Mouse (Mus musculus) T-helper 1 cell (primary cell): ENCODE measurements at regions not wholly inside any gene's neighbourhood (a gene's known extent, or its start where the extent isn't known, plus 50 kb on each side); places are given as distances from the start of the nearest gene placed in this dataset.

Experiments
- in situ Hi-C: fragments of 300-600 bp; cut with MboI, MseI; formaldehyde crosslinking; loops from one replicate; pipeline ENCODE4 v1.15.1; 2025; ENCODE audit warnings: high pct_unique_total_duplicates

DNA sequence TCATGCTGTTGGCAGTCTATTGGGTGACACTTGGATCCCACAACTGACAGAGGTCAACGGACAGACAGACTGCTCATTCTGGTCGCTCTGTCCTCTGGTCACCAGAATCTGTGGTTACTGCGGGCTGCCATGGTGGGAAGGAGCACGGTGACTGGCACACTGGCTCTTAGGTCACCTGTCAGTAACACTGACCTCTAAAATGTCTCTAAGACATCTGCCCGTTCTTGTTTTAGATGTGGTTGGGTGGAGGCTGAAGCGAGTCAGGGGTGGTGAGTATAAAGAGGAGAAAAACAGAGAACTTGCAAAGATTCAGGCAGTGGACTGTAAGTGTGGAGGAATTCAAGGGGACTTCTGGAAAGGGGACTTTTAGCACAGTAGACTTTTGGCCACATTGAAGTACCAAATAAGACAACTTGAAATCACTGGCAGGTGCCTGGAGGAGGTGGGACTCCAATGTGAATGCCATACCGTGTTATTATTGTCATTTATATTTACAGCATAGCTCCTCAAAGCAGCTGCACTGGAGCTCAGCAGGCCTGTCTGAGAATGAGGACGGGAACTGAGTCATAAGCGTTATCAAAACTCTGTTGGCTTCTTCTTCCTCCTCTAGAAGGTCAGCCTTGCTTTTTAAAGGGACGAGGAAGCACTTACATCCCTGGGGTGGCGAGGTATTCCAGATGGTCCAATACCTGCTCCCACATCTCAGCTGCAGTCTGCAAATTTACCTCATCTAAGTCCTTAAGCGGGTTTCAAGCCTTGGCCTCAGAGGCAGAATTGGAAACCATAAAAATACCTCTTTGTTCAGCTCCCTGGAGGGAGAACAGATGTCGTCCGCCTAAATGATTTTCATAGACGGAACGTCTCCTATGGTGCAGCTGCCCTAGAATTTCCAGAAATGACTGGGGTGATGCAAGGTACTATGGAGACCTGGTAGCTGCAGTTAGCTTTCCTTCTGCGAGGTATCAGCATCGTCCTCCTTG, 351.3 kb downstream of the Nuak1 start:
- in situ Hi-C loops = no loop called here

DNA sequence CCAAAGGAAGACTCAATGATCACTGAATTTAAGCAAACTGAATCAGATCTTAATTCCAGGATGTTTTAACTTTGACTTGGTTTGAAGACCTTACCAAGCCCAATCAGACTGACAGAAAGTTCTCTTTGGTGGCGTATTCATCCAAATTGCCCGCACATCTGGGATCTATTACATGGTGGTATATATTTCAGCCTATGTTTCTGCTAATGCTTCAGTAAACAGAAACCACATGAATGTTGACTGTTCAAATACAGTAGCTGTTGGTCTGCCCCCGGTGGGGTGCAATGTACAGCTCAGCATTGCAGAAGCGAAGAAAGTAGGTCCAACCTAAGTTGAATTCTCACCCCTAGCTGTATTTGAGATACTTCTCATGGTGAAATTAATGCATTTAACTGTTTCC, 346.5 kb downstream of the Nuak1 start:
- in situ Hi-C loops = no loop called here

DNA sequence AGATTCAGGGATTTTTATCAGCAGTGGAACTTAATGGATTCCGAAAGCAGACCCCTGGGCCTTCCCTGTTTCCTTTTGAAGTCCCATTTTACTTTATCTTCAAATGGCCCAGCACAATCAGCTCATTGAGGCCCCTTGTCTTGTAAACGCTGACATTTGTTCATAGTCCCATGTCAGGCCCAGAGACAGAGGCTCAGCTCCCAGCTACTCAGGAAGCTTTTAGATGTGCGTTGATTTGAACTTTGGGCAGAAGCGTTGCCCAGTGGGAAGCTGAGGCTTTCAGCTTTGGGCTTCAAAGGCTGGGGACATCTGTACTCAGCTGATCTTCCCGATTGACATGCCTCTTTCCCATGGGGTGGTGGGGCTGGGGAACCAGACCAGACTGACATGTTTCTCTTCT, 343.2 kb downstream of the Nuak1 start:
- in situ Hi-C loops = no loop called here

DNA sequence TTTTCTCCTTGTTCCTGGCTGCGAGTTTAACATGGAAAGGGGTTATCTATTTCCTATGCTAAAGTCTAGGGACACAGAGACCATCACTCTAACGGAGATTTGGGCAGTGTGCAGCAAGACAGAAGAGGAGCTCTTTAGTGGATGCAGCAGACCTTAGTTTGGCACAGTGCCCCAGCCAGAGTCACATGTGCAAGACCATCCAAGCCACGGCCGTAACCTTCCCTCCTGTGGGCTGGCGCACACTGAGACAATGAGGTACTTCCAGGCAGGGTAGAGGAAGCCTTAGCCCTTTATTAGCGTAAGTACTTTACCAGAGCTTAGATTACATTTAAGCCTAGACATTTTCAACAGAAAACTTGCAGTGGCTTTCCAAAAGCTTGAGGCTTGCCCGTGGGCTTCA, 336.4 kb downstream of the Nuak1 start:
- in situ Hi-C loops = no loop called here

DNA sequence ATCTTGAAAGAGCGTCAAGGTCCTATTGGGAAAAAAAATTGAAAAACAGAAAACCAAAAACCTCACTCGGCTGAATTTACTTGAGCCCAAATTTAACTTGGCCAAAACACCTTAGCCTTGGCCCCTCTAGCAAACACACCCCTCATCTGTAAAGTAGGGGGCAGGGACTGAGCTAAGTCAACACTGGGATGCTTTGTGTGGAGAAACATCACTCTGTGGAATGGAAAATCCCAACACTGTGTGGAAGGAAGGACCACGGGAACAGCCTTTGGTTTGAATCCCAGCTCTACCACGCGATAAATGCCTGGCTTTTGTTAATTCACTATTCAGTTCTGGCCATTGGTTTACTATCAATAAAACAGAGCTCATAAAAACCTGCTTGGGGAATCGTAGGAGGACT, 335.8 kb downstream of the Nuak1 start:
- in situ Hi-C loops = no loop called here

DNA sequence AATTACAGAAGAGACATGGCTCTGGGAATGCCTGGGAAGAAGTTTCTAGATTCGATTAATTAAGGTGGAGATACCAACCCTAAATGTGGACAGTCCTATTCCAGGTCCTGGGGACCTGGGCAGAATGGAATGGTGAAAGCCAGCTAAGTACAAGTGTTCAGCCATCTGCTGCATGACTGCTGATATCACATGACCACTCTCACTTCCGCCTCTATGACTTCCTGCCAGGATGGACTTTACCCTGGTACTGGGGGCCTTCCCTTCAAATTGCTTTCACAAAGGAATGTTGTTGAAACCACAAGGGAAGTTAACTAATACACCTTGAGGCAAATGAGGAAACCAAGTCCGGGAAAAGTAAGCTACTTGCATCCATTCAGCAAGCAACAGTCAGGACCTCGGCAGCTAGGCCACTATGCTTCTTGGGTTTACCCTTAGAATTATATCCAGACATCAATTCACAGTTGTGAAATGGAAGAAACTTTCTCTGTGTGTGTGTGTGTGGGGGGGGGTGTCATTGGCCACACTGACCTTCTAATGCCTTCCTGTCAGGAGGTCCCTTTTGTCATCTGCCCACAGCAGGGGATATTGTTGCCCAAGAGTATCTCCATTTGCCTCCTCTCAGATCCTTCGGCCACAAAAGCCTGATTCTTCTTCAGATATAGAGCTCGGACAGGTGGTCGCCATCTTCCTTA, 330.6 kb downstream of the Nuak1 start:
- in situ Hi-C loops = loop anchor here (10.0 kb wide), 1 partner anchor 885 kb away; no protein-coding TSS in a partner anchor

DNA sequence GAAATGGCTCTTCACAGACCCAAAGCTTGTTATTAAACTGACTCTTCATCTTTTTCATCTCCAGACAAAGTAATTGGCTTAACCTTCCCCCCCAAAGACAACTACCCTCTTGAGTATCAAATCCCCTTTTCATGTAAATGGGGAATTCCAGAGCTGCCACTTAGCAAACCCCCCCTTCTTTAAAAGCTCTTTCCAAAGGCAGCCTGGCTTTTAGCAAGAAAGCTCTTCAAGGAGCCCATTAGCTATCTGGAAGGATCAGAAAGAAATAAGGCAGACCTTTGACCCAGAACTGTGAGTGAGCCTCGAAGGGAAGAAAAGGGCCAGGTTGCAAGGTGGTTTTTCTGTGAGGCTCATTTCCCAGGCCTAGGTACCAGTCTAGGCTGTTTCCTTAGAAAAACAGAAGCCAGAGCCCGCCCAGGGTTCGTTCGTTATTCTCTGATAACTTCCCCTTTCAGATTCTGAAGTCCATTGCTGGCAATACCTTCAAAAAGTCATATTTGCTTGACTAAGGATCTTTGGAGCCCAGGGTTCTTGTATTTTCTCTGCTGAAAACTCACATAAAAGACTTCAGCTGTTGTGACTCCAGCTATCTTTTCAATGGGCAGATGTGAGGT, 329.9 kb downstream of the Nuak1 start:
- in situ Hi-C loops = loop anchor here (10.0 kb wide), 1 partner anchor 884 kb away; no protein-coding TSS in a partner anchor

DNA sequence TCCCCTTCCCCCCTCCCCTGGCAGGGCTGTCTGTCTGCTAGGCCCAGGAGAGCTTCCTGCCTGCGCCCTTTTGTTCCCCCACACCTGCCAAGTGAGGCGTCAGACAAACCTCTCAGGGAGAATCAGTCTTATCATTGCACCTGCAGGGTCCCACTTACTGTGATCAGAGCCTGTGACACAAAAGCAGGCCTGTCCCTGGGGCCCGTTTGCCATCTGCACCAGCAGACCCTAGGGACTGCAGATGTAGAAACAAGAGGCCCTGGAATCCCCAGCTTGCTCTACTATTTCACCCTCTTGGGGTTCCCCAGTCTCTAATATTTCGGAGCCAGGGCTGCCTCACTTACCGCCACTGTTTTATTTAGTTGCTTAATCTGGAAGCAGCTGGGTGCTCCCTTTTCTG, 328.9 kb downstream of the Nuak1 start:
- in situ Hi-C loops = loop anchor here (10.0 kb wide), 1 partner anchor 883 kb away; no protein-coding TSS in a partner anchor

DNA sequence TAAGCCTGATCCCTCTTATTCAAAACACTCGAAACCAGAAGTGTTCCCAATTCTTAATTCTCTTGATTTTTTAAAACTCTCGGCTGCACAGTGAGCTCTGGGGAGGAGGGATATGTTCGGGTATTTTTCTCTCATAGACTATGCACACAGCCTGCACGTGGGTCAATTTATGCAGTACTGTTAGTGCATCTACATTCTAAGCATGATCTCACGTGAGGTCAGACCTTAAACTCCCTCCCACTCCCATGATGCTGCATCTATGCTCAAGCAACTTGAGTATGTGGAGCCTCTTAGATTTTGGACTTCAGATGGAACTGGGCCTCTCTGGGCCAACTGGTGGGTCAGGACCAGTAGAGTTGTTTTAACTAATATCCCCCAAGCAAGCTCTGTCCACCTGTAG, 328.5 kb downstream of the Nuak1 start:
- in situ Hi-C loops = loop anchor here (10.0 kb wide), 1 partner anchor 883 kb away; no protein-coding TSS in a partner anchor

DNA sequence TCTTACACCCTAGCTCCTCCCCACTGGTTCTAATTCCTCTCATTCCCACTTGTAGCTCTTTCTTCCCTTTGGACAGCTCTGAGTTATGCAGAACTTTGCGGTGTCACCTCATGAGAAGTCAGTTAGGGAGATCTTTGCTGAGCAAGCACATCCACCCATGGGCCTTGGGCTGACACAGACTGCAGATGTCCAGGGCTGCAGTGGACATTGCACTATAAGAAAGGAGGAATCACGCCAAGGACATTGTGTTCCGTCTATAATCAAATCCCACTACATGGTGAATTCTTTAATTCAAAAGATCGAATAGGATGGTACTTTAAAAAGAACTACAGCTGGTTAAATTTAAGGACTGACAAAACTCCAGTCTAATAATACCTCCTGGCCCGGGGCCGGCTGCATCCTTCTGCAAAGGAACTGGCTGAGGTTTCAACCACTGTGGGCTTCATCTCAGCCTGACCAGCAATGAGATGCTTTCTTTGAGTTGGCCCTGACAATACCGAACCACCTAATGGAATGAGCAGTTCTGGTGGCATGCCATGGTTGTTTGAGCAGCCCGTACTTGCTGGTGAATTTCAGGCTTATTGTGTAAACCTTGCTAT, 320.3 kb downstream of the Nuak1 start:
- in situ Hi-C loops = loop anchor here (10.0 kb wide), 1 partner anchor 875 kb away; no protein-coding TSS in a partner anchor

DNA sequence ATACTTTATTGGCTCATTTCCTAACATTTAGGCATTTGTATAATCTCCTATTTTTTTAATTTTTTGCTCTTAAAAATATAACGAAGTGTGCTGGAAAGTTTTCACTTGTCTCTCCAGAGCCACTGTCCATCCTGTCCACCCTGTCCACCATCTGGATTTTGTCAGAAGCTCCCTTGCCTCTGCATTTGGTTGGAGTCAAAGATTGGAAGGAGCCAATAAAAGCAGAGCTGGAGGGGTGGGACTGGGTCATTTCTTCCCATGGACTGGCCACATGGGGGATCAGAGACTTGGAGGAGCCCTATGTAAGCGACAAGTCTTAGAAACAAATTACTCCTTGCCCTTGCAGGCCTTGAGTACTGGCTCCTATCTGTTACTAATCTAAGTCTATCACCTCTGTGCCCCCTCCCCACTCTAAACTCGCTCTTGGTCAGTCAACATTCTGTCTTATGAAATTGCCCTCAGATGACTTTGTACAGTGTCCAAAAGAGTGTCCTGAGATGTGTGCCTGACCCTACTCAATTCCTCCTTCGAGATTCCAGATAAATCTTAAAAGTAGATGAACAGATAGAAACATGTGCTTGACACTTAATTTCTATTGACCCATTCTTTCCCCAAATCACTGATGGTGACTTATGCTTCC, 303.3 kb downstream of the Nuak1 start:
- in situ Hi-C loops = loop anchor here (25.0 kb wide), 1 partner anchor 1975 kb away; no protein-coding TSS in a partner anchor

DNA sequence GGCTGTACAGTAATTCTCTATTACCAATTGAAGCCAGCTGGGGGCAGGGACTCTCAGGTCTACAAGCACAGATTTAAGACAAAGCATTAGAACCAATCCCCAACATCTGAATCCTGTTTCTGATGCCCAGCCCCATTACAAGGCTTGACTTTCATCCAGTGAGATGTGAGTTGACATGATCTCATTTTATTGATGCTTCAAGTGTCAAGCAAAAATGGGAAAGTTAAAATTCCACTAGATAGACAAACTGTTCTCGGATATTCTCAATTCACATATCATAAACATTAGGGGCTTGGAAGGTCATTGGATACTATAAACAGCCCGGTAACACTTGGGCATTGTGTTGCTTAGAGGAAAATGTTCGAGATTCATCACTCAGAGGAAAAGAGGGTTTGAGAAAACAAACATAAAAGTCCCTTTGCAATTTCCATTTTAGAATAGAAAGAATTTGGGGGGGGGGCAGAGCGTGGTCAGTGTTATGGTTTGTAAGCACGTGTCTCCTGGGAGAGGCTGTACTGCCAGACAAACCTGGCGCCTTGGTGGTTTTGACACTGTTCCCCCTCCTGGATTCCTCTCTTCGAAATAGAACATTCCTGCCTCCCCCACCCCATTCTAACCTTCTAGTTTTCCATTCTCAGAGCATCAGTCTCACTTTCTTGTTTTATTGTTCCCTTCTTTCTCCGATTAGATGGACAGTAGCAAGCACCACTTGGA, 297.5 kb downstream of the Nuak1 start:
- in situ Hi-C loops = loop anchor here (25.0 kb wide), 1 partner anchor 1969 kb away; no protein-coding TSS in a partner anchor

DNA sequence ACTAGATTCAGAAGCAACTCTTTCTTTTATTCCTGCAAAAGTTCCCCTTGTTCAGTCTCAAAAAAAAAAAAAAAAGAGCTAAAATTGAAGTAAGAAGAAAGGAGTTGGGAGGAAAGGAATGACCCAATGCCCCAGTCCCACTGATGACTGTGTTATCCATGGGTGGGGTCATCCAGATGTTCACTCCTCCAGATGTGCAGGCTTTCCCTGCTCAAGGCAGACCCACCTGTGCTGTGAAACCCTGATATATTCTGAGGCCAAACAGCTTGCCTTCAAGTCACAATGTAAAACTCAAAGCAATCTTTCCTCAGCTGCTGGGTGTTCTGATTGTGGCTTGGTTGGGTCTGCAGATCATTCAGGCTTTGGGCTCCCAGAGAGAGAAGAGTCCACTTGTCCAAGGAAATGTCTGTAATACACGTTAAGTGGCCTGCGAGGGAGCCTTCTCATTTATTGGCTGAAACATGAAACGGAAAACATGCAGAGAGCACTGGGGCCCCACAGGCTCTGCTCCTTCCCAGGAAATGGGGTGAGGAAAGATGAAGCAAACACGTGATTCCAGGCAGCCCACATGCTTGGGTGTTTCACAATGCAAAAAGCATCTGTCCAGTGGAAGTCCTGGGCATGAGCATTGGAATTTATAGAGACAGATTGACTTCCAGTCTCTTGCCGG, 296.6 kb downstream of the Nuak1 start:
- in situ Hi-C loops = loop anchor here (25.0 kb wide), 1 partner anchor 1968 kb away; no protein-coding TSS in a partner anchor

DNA sequence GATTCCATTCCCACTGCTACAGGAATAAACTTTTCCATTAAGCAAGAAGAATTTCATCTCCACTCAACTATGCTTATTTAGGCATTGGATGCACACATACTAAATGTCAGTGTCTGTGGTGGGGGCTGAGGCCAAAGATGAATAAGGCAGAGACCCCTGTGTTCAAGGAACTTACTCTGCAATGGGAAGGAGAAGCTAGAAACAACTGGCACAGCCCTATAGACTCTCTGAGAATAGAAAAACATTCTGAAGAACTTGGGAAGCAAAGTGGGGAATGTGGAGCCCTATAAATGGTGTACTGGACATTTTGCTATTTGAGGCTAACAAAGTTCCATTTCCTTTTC, 296.1 kb downstream of the Nuak1 start:
- in situ Hi-C loops = loop anchor here (25.0 kb wide), 1 partner anchor 1968 kb away; no protein-coding TSS in a partner anchor

DNA sequence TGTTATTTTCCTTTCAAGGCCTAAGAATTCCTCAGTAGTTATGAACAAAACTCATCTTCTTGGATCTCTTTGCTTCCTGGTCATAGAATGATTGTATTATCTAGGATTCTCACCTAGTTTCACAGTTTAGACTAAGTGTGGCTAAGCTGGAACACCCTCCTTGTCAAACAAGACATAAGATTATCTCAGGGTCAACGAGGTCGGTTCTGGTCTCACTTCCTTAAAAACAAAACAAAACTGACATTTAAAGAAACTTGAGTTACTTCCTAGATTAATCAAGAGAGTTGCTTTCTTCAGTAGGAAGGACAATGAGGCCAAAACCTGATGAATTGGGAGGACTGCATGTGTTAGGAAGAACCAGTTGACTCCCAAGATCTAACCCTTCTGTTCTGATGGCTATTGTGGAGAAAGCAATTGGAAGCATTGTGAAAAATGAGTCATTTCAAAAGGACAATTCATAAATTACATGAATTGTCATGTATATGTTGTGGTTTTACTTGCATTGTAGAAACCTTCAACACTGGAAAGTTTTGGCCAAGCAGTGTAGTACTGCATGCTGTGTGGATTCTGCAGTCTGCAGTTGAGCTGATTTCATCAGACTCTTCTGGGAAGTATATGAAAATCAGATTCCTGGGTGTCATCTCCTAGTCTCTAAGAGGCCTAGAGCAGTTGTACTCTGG, 293.0 kb downstream of the Nuak1 start:
- in situ Hi-C loops = loop anchor here (5.0 to 25.0 kb wide), 2 partner anchors 70 to 1965 kb away; no protein-coding TSS in a partner anchor

DNA sequence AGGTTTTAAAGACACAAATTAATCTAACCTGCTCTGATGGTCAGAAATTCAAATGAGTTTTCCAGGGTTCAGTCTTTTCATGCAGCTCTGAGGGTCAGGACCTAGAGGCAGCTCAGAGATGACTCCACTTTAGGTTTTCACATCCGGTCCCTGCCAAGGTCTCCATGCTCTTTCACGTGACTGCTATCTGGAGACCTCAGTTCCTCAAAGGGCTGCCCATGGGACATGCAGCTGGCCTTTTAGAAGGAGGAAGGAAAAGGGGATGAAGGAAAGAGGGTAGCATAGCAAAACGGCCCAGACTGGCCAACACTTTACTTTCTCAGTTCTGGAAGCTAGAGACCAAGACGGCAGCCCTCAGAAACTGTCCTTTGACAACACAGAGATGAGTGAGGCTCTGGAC, 276.6 kb downstream of the Nuak1 start:
- in situ Hi-C loops = no loop called here

DNA sequence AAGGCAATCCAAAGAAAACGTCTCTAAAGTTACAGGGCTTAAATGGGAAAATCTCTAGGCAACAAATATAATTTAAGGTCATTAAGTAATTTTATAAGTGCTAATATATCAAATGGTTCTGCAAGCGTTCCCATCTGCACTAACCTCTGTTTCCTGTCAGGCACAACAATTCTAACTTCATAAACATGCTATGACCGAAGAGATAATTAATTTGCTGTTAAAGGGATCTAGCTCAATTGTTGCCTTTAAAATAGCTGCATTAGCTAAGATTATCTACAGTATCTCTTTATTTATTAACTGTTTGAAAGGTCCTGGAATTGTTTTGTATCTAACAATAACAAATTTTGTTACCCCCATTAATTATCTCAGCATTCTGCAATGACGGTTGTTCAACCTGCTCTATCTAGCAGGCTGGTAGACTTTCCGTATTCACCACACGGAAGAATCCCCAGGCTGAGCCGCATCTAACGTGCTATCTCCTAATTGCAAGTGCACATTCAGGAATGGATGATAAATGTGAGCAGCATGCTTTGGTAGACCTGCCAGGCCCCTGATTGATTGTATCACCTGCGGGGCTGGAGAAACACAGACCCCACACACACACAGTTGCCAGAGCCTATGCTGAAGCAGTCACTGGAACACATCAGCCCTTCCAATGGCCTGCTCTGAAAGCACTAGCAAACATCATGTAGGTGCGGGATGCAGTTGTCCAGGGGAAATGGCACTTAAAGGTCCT, 274.4 kb downstream of the Nuak1 start:
- in situ Hi-C loops = no loop called here

DNA sequence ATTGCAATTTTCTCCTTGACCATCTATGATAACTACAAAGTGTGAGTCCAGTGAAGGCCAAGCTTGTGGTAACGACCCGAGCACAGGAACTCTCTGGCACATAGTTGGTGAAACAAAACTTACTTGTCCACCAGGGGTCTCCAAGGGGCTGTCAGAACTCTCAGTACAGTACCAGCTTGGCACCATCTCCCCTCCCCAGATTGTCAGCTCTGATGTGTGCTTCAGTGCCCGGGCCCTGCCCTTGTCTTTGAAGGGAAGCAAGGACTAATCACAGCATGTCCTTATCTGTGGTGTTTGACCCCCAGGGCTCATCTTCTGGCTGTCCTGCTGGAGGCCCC, 273.9 kb downstream of the Nuak1 start:
- in situ Hi-C loops = no loop called here
